Mouse (Mus musculus): ENCODE data around the gene Irx2. TPM values are rescaled to one million over a fixed set of nuclear protein-coding genes. Genes with fewer than 3 reads are reported as not detected.

Gene Irx2
- not detected in 2 replicates for polyA plus RNA-seq (2012; ENCODE audit: insufficient read depth, low replicate concordance)

GRCm38 (mm10) chr13:72628462-72628916, at the start of gene Irx2:
Irx2 (plus strand) TSS chr13:72628820.
- Histone ChIP-seq H3K27me3 (replicated peaks) (peaks cover 97% of the 10 kb centered on the region), H3K9me3 (peaks cover 20% of the 10 kb centered on the region), H3K36me3 (replicated peaks; ENCODE audit: low read length) (no peaks in the 10 kb centered on the region), H3K4me3 (replicated peaks) (peak within 1 kb of the TSS; percentile 86), H3K4me1 (peaks cover 42% of the 10 kb centered on the region)
- TF ChIP-seq GATA1 (IDR thresholded peaks at IDR 0.05; ENCODE audit: borderline replicate concordance, low read length) (no peak), FLI1 (IDR thresholded peaks at IDR 0.05; ENCODE audit: low read length) (no peak)

- Histone ChIP-seq H3K27me3 (replicated peaks) (no peaks in the 10 kb centered on the region), H3K4me3 (replicated peaks) (peak overlapping the region; percentile 8), H3K36me3 (replicated peaks; ENCODE audit: low read length) (no peaks in the 10 kb centered on the region), H3K4me1 (no peaks in the 10 kb centered on the region), H3K9me3 (peaks cover 20% of the 10 kb centered on the region; the same call in 1 of the 2 replicates)
- TF ChIP-seq GATA1 (IDR thresholded peaks at IDR 0.05; ENCODE audit: borderline replicate concordance, low read length) (no peak), FLI1 (IDR thresholded peaks at IDR 0.05; ENCODE audit: low read length) (no peak)
Observed at GRCm38 (mm10) chr13:72581276-72581675, 47.3 kb upstream of the Irx2 start.

DNA sequence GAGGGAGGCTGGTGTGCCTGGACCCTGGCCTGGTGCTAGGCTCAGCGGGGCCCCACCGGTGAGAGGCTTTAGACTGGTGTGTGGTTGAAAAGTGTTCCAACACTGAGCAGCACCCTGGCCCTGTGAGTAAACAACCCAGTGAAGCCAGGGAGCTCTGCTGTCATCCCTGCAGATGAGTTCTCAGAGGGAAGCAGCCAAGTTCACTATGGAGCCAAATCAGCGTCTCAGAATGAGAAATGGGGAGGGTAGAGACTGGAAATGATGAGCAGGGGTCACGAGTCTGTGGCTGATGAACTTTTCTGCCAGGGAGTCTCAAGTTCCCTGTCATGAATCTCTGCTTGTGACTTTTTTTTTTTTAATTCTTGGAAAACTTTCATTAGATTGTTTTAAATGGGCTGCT, 36.1 kb upstream of the Irx2 start:
- no peaks in the 10 kb centered on the region for H3K4me1 ChIP-seq
- no peaks in the 10 kb centered on the region for H3K36me3 ChIP-seq (replicated peaks; ENCODE audit: low read length)
- TF ChIP-seq GATA1 (IDR thresholded peaks at IDR 0.05; ENCODE audit: borderline replicate concordance, low read length): no peak
- no peak for TF ChIP-seq FLI1 (IDR thresholded peaks at IDR 0.05; ENCODE audit: low read length)
- no peaks in the 10 kb centered on the region for H3K27me3 ChIP-seq (replicated peaks)
- H3K4me3 ChIP-seq (replicated peaks): no peak overlapping the region
- peaks cover 11% of the 10 kb centered on the region for H3K9me3 ChIP-seq

DNA sequence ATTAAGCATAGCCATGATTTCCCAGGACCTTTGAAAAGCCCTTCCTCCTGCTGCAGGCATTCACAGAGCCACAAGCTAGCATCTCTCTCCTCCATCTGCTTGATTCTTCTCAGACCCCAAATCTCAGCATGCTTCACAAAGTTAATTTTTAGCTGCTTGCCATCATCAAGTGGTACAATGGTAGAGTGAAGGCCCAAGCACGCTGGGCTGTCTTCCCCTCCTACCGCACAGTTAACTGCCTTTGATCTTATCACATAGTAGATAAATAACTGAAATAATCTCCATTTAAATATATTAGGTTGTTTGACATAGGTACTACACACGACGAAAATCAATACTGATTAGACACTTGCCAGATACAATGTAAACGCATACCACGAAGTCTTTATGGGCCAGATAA, 35.3 kb upstream of the Irx2 start:
- no peak for TF ChIP-seq GATA1 (IDR thresholded peaks at IDR 0.05; ENCODE audit: borderline replicate concordance, low read length)
- no peak for TF ChIP-seq FLI1 (IDR thresholded peaks at IDR 0.05; ENCODE audit: low read length)
- peaks cover 11% of the 10 kb centered on the region for H3K9me3 ChIP-seq

GRCm38 (mm10) chr13:72593710-72594111, 34.9 kb upstream of the Irx2 start:
- H3K4me1 ChIP-seq: no peaks in the 10 kb centered on the region
- peaks cover 11% of the 10 kb centered on the region for H3K9me3 ChIP-seq
- H3K4me3 ChIP-seq (replicated peaks): no peak overlapping the region
- no peaks in the 10 kb centered on the region for H3K27me3 ChIP-seq (replicated peaks)
- no peaks in the 10 kb centered on the region for H3K36me3 ChIP-seq (replicated peaks; ENCODE audit: low read length)
- TF ChIP-seq FLI1 (IDR thresholded peaks at IDR 0.05; ENCODE audit: low read length): no peak
- TF ChIP-seq GATA1 (IDR thresholded peaks at IDR 0.05; ENCODE audit: borderline replicate concordance, low read length): no peak

More for the DNA sequence above, 35.3 kb upstream of the Irx2 start:
- Histone ChIP-seq H3K27me3 (replicated peaks) (no peaks in the 10 kb centered on the region), H3K36me3 (replicated peaks; ENCODE audit: low read length) (no peaks in the 10 kb centered on the region), H3K4me3 (replicated peaks) (no peak overlapping the region), H3K4me1 (no peaks in the 10 kb centered on the region)

- Histone ChIP-seq H3K4me1 (no peaks in the 10 kb centered on the region), H3K4me3 (replicated peaks) (no peak overlapping the region), H3K9me3 (peaks cover 4% of the 10 kb centered on the region; the same call in 1 of the 2 replicates), H3K27me3 (replicated peaks) (no peaks in the 10 kb centered on the region), H3K36me3 (replicated peaks; ENCODE audit: low read length) (no peaks in the 10 kb centered on the region)
- TF ChIP-seq GATA1 (IDR thresholded peaks at IDR 0.05; ENCODE audit: borderline replicate concordance, low read length) (no peak), FLI1 (IDR thresholded peaks at IDR 0.05; ENCODE audit: low read length) (no peak)
Observed at GRCm38 (mm10) chr13:72599254-72599653, 29.4 kb upstream of the Irx2 start.

DNA sequence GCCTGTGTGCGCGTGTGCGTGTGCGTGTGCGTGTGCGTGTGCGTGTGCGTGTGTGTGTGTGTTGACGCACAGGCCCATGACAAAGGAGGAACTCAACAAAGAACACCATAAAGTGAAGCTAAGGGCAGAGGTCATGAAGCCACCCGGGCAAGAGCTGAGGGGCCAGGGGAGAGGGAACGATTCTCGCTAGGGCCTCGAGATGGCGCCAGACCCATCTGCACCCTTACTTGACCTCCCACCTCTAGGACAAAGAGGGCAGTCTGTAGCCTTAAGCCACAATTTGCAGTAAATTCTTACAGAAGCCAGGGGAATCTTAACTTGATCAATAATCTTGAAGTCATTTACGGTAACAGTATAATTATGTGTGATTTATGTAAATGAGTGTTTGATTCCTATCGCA, 19.9 kb upstream of the Irx2 start:
- TF ChIP-seq GATA1 (IDR thresholded peaks at IDR 0.05; ENCODE audit: borderline replicate concordance, low read length) (no peak), FLI1 (IDR thresholded peaks at IDR 0.05; ENCODE audit: low read length) (no peak)
- Histone ChIP-seq H3K4me3 (replicated peaks) (no peak overlapping the region), H3K27me3 (replicated peaks) (no peaks in the 10 kb centered on the region), H3K4me1 (no peaks in the 10 kb centered on the region), H3K9me3 (peaks cover 19% of the 10 kb centered on the region), H3K36me3 (replicated peaks; ENCODE audit: low read length) (no peaks in the 10 kb centered on the region)

- Histone ChIP-seq H3K9me3 (peaks cover 21% of the 10 kb centered on the region), H3K4me1 (no peaks in the 10 kb centered on the region)
Observed at GRCm38 (mm10) chr13:72610277-72610676, 18.3 kb upstream of the Irx2 start.

DNA sequence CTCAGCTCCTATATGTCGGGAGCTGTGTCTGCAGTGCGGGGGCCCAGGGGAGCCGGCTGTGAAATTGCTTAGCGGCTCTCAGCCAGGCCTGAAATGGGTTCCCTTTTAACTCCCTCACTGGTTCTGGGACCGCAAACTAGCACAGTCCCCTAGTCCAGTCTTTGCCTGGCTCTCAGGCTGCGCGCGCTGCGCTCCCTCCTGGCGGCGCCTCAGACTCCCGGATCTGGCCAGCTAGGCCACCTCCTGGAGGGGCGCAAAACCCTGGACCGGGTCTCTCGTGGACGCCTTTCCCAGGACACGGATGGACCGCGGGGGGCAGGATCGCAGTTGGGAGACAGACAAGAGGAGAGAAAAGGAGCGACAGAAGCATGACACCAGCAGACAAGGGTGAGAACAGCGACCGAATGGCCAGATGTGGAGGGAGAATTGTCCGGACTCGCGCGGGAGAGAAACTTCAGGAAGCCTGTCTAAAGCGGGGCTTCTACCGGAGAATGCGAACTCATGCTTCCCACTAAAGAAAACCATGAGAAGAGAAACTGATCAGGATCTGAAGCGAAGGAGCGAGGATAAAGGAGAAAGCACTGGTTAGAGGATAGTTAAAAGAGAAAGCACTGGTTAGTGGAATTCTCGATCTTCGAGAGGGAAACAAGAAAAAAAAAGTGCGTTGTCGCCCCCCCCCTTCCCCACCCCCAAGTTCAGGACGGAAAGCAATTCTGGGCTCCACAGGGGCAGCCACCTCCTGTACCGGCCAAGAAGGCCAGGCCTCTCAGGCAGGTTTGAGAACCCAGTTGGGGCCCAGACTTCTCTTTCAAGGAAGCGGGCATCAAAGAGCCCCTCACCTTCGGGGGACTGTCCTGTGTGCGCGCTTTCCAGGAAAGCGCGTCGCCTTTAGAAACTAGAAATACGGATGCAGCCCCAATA, 4.4 kb upstream of the Irx2 start:
- TF ChIP-seq GATA1 (IDR thresholded peaks at IDR 0.05; ENCODE audit: borderline replicate concordance, low read length) (no peak), FLI1 (IDR thresholded peaks at IDR 0.05; ENCODE audit: low read length) (no peak)
- peak overlapping the region; percentile 84 for H3K4me3 ChIP-seq (replicated peaks)
- H3K27me3 ChIP-seq (replicated peaks): peaks cover 79% of the 10 kb centered on the region
- peaks cover 32% of the 10 kb centered on the region for H3K4me1 ChIP-seq
- H3K36me3 ChIP-seq (replicated peaks; ENCODE audit: low read length): no peaks in the 10 kb centered on the region
- H3K9me3 ChIP-seq: peaks cover 14% of the 10 kb centered on the region

More at GRCm38 (mm10) chr13:72610277-72610676, 18.3 kb upstream of the Irx2 start:
- Histone ChIP-seq H3K4me3 (replicated peaks) (no peak overlapping the region), H3K36me3 (replicated peaks; ENCODE audit: low read length) (no peaks in the 10 kb centered on the region), H3K27me3 (replicated peaks) (no peaks in the 10 kb centered on the region)
- no peak for TF ChIP-seq GATA1 (IDR thresholded peaks at IDR 0.05; ENCODE audit: borderline replicate concordance, low read length)
- TF ChIP-seq FLI1 (IDR thresholded peaks at IDR 0.05; ENCODE audit: low read length): no peak

DNA sequence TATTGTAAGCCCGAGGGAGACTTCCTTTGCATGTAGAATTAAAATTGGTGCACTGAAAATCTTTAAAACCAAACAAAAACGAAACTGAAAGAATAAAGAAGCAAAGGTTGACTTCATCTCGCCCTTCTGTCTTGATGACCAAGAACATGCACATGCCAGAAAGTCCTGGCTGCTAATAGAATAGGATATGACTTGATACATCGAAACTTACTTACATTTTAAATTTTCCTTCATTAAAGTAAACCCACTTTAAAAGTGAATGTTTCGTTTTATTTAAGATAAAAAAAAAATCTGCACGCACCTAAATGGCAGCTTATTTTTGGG, 3.8 kb upstream of the Irx2 start:
- Histone ChIP-seq H3K36me3 (replicated peaks; ENCODE audit: low read length) (no peaks in the 10 kb centered on the region), H3K4me1 (peaks cover 34% of the 10 kb centered on the region), H3K4me3 (replicated peaks) (peak overlapping the region; percentile 84), H3K9me3 (peaks cover 14% of the 10 kb centered on the region), H3K27me3 (replicated peaks) (peaks cover 85% of the 10 kb centered on the region)
- TF ChIP-seq FLI1 (IDR thresholded peaks at IDR 0.05; ENCODE audit: low read length) (no peak), GATA1 (IDR thresholded peaks at IDR 0.05; ENCODE audit: borderline replicate concordance, low read length) (no peak)
